Mouse (Mus musculus): ENCODE data around the gene Agap3.

GRCm38 (mm10) chr5:24534292-24534691, 82.3 kb downstream of the Agap3 start:
- TF ChIP-seq CTCF (IDR thresholded peaks at IDR 0.05; ENCODE audit: extremely low read depth, insufficient read depth, insufficient read length, insufficient replicate concordance) (no peak), POLR2A (IDR thresholded peaks at IDR 0.05; ENCODE audit: low read depth, low read length) (no peak)
